Mouse (Mus musculus): Measurements from ENCODE around the gene B3gntl1. TPM values are rescaled to one million over a fixed set of nuclear protein-coding genes. Genes with fewer than 3 reads are reported as not detected.
"Not testable (repeated sequence)": the region's sequence is repeated elsewhere in the genome, so short reads cannot be mapped to it uniquely, and the experiment has no call there.

The B3gntl1 gene
- total and polyA plus RNA-seq, 3 experiments: 7.4 to 11.1 (median 10.0) TPM

- peak; percentile 64 for DNase-seq
Measured at GRCm38 (mm10) chr11:121685491-121686001, 12.6 kb upstream of the B3gntl1 start.

- no peak for DNase-seq
Measured at GRCm38 (mm10) chr11:121683243-121683642, 10.3 kb upstream of the B3gntl1 start.

DNA sequence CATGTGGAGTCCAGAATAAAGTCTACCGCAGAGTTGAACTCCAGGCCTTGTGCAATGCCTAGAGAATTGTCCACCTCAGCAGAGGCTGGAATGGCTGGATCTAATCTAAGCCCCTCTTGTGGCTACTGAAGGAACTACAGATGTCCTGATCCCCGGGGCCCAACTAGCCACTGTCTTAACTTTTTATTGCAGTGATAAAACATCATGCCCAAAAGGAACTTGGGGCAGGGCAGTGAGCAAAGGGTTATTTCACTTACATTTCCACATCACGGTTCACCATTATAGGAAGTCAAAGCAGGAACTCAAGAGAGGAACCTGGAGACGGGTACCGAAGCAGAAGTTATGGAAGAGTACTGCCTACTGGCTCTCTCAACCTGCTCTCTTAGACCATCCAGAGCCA is 7.8 kb upstream of the B3gntl1 start:
- peak; percentile 31 for DNase-seq

GRCm38 (mm10) chr11:121679581-121679980 is 6.6 kb upstream of the B3gntl1 start:
- no peak for DNase-seq

GRCm38 (mm10) chr11:121676836-121677235 is 3.9 kb upstream of the B3gntl1 start:
- DNase-seq: no peak

GRCm38 (mm10) chr11:121673629-121674028 is 676 bp upstream of the B3gntl1 start:
- DNase-seq: no peak

GRCm38 (mm10) chr11:121672312-121672989 is 502 bp downstream of the B3gntl1 start:
- DNase-seq: peak; percentile 57

DNA sequence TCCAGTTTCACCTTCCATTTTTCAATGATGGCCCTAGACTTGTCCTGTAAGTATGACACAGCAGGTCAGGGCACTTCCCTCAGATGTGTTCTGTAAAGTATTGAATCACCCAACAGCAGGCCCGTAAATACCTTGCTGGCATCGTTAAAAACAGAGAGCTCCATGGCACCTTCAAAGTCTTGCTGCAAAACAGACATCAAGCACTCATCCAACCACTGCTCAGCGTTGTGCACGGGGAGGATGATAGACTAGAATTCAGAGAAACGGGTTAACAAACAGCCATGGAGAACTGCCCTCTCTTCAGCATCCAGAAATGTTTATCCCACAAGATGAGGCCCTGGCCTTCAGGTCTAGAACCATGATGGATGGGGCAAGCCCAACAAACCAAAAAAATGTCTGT is 2.0 kb downstream of the B3gntl1 start:
- no peak for DNase-seq

- DNase-seq: no peak
Measured at GRCm38 (mm10) chr11:121668776-121669175, 4.2 kb downstream of the B3gntl1 start.

DNA sequence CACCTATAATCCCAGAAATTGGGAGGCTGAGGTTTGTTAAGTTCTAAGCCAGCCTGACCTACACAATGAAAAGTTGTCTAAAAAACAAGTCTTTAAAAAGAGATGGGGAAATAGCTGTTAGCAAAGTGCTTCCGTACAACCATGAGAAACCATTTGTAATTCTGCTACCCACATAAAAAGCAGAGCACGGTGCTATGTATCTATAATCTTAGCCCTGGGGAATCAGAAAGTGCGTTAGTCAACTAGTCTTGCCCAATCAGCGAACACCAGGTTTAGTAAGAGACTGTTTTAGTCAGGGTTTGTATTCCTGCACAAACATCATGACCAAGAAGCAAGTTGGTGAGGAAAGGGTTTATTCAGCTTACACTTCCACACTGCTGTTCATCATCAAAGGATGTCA is 5.4 kb downstream of the B3gntl1 start:
- no peak for DNase-seq

DNA sequence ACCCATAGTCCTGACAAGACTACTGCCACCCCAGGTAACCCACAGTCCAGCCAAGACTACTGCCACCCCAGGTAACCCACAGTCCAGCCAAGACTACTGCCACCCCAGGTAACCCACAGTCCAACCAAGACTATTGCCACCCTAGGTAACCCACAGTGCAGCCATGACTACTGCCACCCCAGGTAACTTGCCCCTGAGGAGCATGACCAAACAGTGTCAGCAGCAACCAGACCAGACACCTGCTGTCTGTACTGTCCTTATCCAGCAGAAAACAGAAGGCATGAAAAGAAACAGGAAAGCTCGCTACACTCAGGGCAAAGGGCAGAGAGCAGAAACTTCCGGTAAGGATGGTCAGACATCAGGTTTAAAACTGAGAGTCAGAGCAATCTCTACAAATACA is 11.8 kb downstream of the B3gntl1 start:
- no peak for DNase-seq

GRCm38 (mm10) chr11:121660604-121661003 is 12.3 kb downstream of the B3gntl1 start:
- not testable (repeated sequence) for DNase-seq

GRCm38 (mm10) chr11:121658151-121658550 is 14.8 kb downstream of the B3gntl1 start:
- DNase-seq: no peak

DNA sequence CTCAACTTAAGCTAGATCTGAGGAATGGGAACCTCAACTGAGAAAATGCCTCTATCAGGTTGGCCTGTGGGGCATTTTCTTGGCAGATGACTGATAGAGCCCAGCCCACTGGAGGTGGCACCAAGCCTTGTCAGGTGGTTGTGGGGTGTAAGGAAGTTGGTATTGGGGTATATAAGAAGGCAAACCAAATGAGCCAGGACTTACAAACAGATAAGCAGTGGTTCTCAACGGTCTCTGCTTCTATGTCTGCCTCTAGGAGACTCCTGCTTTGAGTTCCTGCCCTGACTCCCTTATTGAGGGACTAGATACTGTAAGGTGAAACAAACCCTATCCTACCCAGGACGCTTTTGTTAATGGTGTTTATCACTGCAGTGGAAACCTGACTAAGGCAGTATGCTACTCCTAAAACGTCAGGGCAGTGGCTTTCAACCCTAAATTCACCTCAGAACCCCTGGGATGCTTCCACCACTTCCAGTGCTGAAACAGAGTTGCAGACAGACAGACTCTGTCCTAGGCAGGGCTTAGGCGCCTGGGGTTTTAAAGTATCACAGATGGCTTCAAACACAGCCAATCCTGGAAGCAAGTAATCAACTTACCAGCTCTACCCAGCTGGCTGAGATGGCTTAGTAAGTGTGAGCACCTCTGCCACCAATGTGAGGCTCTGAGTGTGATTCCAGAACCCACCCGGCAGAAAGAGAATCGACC is 17.0 kb downstream of the B3gntl1 start:
- DNase-seq: no peak

DNA sequence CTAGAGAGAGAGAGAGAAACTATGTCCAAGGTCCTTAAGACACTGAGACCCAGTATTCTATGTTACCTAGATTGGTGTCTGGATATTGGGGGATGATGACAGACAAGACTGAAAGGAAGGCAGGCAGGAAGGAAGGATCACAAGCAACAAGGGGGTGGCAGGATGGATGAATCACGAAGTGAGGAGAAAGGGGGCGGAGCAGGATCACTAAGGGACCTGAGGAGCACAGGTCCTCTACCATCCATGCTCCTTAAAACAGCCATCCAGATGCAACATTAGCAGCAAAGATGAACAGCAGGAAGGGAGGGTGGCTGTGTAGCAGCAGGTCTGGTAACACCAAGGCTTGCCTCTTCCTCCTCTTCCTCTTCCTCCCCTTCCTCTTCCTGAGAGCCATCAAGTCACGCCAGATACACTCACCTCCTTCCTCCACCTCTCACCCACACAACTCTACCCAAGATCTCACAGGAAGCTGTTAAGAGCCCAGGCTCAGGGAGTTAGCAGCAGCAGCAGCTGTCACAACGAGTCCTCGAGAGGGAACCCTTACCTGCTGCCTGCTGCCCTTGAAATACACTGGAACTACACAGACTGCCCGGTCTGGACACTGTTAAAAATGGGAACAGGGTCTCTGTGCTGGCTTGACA is 17.7 kb downstream of the B3gntl1 start:
- no peak for DNase-seq

- DNase-seq: no peak
Measured at GRCm38 (mm10) chr11:121654406-121654945, 18.5 kb downstream of the B3gntl1 start.

DNA sequence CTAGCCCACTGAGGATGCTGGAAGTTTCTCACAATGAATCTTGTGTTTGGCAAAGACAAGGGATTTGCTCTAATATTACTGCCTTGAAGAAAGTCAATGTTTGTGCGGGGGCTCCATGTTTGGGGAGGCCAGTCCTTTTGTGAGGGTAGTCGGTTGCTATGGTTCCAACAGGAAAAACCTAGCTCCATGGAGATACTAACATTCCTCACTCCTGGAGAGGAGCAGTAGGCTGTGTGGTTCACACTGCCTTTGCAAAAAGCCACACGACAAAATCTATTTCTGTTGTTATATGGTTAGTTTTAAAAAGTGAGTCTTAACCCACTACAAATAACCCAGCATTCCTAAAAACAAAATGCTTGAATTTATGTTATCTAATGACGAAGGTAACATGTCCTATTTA is 19.3 kb downstream of the B3gntl1 start:
- no peak for DNase-seq

DNA sequence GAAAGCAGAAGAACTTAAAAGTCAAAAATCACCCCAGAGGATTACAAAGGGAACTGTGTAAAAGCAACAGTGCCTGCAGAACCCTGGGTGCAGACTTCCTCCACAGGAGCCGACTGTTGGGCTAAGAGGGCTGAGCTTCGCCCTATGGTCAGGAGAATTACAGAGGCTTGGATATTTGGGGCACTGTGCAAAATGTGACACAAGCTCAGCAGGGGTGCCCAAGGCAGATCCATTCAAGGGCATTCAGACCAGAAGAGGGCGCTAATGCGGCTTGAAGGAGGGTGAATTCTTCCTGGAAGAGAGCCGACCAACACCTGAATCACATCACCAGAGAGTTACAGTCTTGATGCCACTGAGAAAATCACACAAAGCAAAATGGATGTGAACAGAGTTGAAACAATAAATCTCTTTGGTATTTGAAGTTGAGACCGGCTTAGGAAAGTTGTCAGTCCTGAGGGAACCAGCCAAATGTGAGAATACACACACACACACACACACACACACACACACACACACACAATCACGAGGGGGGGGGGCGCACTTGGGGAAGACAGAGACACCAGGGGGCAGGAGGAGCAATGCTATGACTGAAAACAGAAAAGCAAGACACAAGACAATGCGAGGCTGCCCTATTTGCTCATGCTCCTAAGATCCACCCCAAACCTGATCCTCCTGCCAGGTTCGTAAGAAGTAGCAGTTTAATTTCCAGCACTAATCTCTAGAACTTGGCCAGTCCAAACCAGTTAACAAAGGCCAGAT is 20.2 kb downstream of the B3gntl1 start:
- DNase-seq: peak; percentile 68

- DNase-seq: peak; percentile 68
Measured at GRCm38 (mm10) chr11:121651983-121652382, 21.0 kb downstream of the B3gntl1 start.

GRCm38 (mm10) chr11:121651556-121651955 is 21.4 kb downstream of the B3gntl1 start:
- no peak for DNase-seq

- peak; percentile 38 for DNase-seq
Measured at GRCm38 (mm10) chr11:121650668-121651067, 22.3 kb downstream of the B3gntl1 start.

- DNase-seq: peak; percentile 59
Measured at GRCm38 (mm10) chr11:121649900-121650299, 23.1 kb downstream of the B3gntl1 start.
